Mouse (Mus musculus) layer of hippocampus, postnatal 10 days (tissue): ENCODE measurements at regions not wholly inside any gene's neighbourhood (a gene's known extent, or its start where the extent isn't known, plus 50 kb on each side); places are given as distances from the start of the nearest gene placed in this dataset.
"Not testable (repeated sequence)": the region's sequence is repeated elsewhere in the genome, so short reads cannot be mapped to it uniquely, and the experiment has no call there.

Experiments
- DNase-seq, 2 experiments: peaks; one replicate each; pipeline ENCODE4 v3.0.0; 2021; ENCODE audit warnings: low spot score in 2 of 2

DNA sequence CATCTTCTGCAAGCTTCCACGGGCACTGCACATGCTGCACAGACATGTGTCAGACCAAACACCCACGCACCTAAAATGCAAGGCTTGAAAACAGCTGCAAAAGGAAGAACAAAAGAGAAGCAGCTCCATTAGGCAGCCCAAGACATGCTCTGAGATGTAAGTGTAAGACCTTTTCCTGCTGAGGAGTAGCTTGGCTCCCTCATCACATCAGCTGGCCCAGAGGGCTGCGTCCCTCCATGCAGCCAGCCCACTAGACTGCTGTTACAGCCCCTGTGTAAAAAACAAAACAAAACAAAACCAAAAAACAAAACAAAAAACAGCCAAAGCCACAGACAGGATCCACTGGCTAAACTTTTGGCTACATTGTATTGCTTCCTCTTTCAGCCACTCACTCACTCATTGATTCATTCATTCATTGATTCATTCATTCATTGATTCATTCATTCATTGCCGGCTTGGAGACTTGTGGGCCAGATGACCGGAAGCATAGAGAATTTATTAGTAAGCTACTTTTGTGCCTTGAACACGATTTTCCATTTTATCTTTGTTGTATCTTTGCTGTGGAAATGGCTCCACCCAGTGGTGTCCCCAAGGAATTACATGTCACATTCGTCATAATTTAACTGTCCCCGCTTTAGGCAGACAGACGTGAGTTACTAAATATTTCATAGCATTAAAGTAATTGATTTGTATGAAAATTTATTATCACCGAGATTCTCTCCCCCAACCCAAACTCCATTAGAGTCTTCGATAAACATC, 133.7 kb upstream of the Dapk1 start:
- DNase-seq = peak; percentile 78 to 85

DNA sequence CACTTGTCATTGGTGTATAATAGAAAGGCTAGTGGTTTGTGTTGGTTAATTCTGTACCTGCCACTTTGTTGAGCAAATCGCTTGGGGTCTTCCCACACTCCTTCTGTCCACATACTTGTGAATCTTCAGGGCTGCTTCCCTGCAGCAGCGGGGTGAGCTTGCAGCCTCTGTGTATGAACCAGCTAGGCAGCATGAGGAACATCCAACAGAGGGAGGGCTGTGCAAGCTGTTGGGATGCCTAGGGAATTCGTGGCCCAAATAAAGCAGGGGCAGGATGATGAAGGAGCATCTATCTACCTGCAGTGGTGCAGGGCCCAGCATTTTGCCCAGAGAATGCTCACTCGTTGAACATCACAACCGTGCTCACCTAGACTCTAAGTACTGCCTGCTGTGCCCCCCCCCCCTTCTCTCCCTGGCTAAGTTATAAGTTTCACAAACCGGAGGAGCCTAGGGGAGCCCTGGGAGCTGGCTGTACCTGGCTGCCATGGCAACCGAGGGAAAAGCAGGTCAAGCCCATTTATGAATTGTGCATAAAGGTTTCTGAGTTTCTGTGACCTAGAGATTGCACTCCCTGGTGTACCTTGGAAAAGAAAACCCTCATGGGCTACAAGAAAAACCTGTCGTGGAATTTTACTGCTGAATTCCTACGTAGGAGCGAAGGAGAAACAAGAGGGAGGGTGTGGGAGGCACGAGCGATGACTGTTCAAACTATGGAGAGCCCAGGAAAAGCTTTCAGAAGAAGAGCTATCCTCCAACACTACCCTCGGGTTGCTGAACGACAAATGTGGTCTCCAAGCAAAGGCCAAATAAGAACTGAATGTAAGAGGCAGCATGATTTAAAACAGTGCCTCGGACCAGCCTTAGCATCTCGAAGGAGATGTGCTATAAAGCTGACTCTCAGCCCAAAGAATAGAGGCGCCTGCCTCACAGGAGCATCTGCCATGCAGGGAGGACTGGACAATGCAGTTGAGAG, 131.0 kb upstream of the Dapk1 start:
- DNase-seq = no peak

- DNase-seq = no peak
These were observed 130.1 kb upstream of the Dapk1 start for GRCm38 (mm10) chr13:60471602-60472001.

- no peak for DNase-seq
These were observed 125.4 kb upstream of the Dapk1 start for GRCm38 (mm10) chr13:60476366-60476765.

DNA sequence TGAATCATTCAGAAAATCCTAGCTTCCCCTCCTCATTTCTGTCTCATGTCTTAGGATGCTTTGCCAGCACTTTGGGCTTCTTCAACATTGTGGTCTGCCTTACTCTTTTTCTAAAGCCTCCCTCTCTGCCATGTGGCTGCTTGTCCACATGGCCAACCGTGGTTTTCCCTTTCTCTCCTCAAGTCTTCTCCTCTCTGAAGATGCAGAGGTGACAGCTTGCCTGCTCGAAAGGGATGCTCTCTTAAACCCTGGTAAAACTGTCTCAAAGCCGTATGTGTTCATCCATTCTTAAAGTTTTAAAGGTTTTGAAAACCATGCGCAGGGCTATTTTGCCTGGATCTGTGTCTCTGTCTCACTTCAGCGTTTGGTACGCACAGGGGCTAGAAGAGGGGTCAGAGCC, 123.4 kb upstream of the Dapk1 start:
- no peak for DNase-seq

DNA sequence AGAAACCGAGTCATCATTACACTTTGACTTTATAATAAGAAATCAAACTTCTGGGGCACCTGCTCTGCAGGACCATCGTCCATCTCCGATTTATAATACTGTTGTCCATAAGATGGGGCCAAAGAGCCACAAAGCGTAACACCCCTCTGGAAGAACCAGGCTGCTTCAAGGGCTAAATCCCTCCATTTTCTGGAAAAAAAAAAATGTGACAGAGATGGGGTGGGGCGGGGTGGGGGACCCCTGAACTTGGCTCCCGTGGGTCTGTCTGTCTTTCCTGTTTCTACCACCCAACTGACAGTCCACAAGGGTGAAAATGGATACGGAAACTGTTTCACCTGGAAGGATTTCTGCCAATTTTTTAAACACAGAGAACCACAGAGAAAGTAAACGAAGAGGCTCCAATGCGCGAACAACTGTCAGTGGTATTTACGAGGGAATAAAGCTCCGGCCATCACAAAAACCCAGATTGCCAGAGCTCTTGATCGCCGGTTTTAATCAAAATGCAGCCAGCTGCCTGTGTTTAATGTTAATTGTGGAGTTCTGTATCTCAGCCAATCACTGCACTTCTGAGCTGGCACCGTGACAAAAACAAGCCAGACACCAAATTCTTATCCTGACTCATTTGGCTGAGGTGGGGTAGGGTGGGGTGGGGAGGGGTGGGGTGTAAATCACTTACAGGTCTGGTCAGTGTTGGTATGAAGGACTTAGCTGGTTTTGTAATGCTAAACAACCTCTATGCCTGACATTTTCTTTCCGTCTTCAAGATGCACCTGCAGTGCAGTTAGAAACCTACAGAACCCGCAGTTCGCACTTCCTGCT, 122.5 kb upstream of the Dapk1 start:
- peak; percentile 39 to 56 for DNase-seq

DNA sequence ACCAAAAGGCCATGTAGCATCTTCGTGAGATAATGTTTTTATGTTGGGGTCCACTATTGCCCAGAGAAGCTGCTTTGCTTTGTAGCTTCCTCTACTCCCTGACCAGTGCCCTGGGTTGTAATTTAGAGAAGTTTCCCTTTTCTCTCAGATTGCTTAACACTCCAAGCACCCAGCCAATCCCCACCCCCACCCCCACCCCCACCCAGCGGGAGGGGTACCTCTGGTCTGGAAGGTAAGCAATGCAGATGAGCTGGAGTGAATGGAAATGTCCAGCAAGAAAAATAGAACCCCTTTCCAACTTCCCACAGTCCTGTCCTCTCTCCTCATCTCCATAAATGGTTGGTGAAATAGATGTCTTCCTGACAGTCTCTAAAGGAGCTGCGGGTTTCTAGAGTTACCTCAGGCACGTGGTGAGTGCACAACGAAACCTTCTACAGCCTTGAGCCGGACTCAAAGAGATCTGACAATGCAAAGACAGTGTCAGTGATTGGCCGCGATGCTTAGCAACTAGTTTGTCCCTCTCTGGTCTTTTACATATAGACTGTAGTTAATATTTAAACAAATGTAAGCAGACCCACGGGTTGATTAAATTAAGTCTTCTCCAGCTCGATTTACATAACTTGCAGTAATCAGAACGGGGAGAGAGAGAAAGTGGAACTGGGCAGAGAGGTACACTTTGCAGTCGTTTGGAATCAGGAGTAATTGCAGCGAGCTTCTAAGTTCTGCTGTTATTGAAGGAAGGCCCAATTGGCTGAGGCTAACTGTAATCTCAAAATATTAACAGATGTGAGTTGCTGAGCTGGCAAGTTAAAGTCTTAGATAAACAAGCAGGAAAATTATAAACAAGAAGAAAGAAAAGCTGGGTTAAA, 121.7 kb upstream of the Dapk1 start:
- DNase-seq = no peak

- DNase-seq = no peak
These were observed 120.9 kb upstream of the Dapk1 start for GRCm38 (mm10) chr13:60480731-60481431.

DNA sequence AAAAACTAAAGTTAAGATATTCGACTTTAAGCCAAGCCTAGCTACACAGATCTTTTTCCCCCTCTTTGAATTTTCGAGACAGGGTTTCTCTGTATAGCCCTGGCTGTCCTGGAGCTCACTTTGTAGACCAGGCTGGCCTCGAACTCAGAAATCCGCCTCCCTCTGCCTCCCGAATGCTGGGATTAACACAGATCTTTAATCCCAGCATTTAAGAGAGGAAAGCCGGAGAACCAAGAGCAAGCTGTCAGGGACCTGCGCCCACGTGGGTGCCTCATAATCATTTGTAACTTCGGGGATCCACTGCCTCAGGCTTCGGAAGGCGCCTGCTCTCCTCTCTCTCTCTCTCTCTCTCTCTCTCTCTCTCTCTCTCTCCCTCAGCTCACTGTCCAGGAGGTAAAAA, 120.3 kb upstream of the Dapk1 start:
- DNase-seq = not testable (repeated sequence)

- DNase-seq = no peak
These were observed 119.8 kb upstream of the Dapk1 start for GRCm38 (mm10) chr13:60481946-60482345.

- DNase-seq = peak in 1 of 2 experiments; percentile 30
These were observed 115.6 kb upstream of the Dapk1 start for GRCm38 (mm10) chr13:60486105-60486504.

DNA sequence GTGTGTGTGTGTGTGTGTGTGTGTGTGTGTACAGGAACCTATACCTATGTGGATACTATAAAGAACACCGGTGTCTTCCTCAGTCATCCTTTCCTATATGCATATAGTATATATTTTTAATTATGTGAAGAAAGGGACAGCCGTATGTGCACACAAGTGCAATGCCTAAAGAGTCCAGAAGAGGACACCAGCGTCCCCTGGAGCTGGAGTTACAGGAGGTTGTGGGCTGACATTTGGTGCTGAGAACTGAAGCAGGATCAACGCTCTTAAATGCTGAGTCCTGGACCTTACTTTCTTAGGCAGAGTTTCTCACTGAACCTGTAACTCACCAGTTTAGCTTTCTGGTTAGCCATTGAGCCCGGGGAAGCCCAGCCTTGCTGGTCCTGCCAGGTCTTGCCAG, 114.9 kb upstream of the Dapk1 start:
- no peak for DNase-seq

DNA sequence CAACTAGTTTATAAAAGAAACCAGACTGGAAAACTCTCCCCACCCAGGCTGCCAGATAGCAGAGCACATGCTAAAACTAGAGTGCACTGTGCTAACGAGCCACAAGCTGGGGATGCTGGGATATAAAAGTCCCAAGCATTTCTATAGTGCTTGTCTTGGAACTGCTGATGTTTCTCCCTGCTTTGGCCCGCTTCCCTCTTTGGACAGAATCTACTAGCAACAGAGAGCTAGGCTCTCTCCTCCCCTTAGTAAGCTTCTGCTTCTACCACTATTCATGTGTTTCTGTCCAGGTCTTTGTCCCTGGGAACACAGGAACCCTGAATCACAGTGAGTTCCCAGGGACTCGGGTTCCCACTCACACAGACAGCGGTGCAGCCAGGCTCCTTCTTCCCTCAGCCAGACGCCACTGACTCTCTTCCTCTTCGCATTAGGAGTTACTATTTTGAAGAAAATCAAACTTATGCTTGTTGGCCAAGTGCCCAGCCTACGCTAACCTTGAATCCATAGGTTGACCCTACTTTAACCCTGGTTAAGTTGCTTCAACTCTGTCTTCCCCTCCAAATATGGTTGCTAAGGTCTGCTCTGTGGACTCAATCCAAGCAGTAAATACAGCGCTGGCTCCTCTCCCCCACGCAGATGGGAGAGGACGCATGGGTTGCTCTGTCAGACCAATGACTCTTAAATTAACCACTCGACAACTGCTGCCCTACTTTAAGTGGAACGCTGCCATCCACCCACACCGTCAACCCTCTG, 113.4 kb upstream of the Dapk1 start:
- DNase-seq = peak in 1 of 2 experiments; percentile 28

DNA sequence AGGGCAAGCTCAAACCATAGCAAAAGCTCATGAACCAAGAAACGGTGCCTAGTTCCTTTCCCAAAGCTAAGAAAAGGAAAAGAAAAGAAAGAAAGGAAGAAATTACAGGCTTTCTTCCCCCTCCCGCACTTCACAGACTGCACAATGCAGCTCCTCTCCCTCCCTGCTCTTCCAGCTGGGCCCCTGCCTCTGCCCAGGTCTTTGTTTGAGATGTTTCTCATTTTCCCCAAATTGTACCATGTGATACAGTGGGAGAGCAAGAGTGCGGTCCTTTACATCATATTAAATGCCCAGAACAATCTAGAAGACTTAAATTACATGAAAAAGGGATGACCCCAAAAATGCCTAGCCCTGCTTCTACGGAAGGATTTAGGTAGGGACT, 112.9 kb upstream of the Dapk1 start:
- no peak for DNase-seq

GRCm38 (mm10) chr13:60491948-60492464, 109.7 kb upstream of the Dapk1 start:
- no peak for DNase-seq

- DNase-seq = no peak
These were observed 107.9 kb upstream of the Dapk1 start for GRCm38 (mm10) chr13:60493836-60494235.

- DNase-seq = no peak
These were observed 103.9 kb upstream of the Dapk1 start for GRCm38 (mm10) chr13:60497714-60498400.

- no peak for DNase-seq
These were observed 97.6 kb upstream of the Dapk1 start for GRCm38 (mm10) chr13:60504196-60504595.
